Mouse (Mus musculus): ENCODE data around the gene Ttc5. TPM values are rescaled to one million over a fixed set of nuclear protein-coding genes. Genes with fewer than 3 reads are reported as not detected.
"Not testable (repeated sequence)": the region's sequence is repeated elsewhere in the genome, so short reads cannot be mapped to it uniquely, and the experiment has no call there.

Ttc5 gene
- total RNA-seq (2021): 1 to 10 TPM; 5.8 to 7.1 TPM
- long read RNA-seq, experiment 1, partial matches to known transcripts: 0 of 6 reads
- long read RNA-seq, experiment 1, other reads (novel, unspliced or antisense): 2 of 6 reads
- long read RNA-seq, experiment 2, transcript Ttc5-201 (10 exons, 1,842 nt): major isoform, 13 of 17 reads
- long read RNA-seq, experiment 2, partial matches to known transcripts: 1 of 17 reads
- long read RNA-seq, experiment 2, other reads (novel, unspliced or antisense): 1 of 17 reads

DNA sequence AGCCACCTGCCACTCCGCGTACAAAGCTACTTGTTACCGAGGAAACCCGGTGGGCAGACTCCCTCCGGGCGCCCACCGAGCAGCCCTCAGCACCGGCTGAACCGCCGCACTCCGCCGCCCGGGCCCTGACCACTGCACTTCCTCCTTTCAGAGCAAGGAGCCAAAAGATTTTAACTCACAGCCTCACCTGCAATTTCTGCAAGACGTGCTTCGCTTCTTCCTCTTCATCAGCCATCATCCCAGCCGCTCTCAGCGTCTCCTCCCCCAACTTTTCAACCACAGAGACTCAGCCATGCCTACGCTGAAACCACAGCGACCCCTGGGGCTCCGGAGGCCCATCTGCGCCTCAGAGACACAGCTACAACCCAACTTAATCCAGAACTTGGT, at the start of gene Ttc5:
Gene Ttc5 (minus strand): TSS at position 269 of the 387 bp plus-strand sequence.
- peak; percentile 85 to 90 for DNase-seq
- intact Hi-C loops (cut with DNase I): no loop called here

DNA sequence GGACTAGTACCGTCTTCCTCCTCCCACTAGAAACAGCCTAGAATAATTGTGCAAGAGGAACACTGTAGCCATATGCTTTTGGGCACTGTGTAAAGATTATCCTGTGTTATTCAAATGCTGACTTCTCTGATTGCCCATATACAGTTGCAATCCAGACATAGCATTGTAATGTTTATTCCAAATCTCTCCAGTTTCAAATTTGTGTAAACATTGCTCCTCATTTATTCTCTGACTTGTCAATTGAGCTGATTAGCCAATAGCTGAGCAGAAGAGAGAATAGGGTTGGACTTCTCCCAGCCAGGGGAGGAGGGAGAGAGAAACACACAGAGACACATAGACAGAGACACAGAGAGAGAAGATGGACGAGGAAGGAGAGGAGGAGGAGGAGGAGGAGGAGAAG, 49.1 kb upstream of the Ttc5 start:
- no peak for DNase-seq
- intact Hi-C loops (cut with DNase I): no loop called here

DNA sequence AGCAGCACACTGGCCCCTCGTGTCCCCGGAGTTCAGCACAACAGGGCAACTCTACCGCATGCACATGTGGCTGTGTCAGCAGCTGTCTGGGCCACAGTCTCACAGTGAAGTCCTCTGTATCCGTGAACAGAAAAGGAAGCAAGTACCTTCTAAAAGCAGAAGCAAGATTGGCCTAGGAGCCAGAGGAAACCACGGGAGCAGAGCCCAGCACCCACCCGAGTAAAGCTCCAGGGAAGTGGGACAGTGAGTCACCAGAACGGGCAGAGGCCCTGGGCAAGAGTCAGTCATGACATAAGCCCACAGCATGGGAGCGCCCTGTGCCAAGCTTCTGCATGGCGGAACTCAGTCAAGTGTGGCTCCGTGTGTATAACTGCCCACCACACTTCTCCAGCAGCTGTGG, 48.6 kb upstream of the Ttc5 start:
- DNase-seq: no peak
- intact Hi-C loops (cut with DNase I): no loop called here

DNA sequence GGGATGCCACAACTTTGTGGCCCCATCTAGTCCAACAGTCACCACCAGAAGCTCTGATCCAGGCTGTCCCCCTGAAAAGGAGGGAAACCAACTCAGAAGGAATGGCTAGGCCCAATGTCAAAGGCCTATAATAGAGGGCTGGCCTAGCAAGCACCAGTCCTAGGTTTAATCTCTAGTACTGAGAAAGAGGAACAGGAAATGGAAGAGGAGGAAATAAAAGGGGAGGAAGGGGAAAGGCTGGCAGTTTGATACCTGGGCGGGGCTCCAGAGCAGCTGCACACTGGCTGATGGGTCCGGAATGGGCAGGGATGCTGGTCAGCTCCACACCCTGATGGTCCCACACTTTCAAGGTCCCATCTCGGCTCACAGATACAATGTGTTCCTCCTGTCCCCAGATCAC, 44.6 kb upstream of the Ttc5 start:
- intact Hi-C loops (cut with DNase I): no loop called here
- DNase-seq: no peak

DNA sequence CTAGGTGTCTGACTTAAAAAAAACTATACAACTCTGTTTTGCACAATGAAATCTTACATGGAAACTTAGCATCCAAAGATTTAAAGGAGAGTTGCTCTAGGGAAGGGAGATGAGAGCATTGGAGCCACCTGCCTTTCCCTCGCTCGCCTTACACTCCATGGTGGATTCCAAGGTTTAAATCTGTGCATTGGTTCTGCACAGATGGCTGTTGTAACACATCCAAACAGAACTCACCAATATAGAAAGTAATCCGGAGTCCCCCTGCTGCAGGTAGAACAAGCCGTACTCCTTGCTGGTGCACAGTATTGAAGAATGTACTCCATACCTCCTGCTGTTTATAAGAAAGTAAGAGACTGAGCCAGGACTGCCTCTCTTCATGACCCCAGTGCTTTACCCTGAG, 41.3 kb upstream of the Ttc5 start:
- DNase-seq: no peak
- intact Hi-C loops (cut with DNase I): no loop called here

DNA sequence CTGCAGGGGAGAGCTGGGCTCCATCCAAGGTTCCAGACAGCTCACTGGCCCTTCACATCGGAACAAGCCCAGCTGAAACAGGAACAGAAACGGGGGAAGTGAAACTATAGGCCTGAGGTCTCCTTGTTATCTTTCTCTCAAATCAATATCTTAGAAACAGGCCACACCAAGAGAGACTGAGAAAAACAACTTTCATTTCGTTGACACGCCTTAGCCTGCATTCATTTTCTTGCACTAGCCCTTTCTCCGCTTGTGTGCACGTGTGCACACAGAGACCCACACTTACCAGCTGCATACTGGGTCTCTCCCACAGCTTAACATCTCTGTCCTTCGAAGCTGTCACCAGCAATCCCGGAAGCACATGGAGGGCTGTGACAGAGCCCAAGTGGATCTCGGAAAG, 38.9 kb upstream of the Ttc5 start:
- no peak for DNase-seq
- intact Hi-C loops (cut with DNase I): no loop called here

DNA sequence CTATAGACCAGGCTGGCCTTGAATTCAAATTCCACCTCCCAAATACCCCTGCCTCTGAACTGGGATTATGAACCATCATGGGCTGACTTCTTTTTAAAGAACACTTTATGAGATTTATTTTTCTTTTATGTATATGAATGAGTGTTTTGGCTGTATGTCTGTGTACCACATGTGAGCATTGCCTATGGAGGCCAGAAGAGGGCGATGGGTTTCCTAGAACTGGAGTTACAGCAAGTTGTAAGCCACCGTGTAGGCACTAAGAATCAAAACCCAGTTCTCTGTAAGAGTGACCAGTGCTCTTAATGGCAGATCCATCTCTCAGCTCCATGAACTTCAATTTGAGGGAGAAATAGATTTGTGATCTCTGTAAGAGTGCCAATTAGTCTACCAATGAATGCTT, 37.9 kb upstream of the Ttc5 start:
- intact Hi-C loops (cut with DNase I): no loop called here

DNA sequence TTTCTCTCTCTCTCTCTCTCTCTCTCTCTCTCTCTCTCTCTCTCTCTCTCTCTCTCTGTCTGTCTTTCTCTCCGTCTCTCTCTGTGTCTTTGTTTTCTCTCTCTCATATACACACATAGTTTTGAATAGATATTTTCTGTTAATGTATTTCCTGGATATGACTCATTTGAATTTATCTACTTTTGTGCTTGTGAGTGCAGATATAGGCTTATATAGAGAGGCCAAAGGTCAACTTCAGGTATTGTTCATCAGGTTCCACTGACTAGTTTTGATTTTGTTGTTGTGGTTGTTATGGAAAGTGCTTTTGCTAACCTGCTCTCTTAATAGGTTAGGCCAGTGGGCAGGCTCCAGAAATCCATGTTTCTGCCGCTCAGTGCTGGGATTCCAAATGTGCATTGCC, 27.7 kb upstream of the Ttc5 start:
- DNase-seq: no peak
- intact Hi-C loops (cut with DNase I): no loop called here

More for the DNA sequence above, 37.9 kb upstream of the Ttc5 start:
- DNase-seq: no peak

DNA sequence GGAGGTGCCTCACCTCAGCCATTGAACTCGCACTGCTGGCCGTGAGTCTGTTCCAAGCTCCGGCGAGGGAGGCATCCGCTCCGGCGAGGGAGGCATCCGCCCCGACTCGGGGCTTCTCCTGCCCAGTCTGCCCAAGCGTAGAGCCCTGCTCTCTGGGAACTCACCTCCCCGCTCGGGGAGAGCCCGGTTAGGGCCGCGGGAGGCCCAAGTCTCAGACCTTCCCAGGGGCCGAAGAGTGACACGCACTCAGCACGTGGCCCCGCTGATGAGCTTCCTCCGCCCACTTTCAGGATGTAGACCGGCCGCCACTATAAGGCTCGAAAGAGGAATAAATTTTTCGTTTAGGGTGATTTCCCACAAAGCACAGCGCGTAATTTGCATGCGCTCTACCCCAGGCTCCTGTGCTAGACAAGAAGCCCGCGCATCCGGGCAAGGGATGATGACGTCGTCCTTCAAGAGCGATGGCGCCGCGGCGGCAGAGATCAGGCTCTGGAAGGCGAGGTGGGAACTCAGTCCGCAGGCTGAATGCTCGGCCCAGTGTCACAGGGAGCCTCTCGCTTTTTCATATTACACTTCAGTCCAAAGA, 22.3 kb upstream of the Ttc5 start, which contains the start of the genes Ccnb1ip1 and Parp2:
Gene Ccnb1ip1 (minus strand): TSS at position 246 of the 586 bp plus-strand sequence.
Gene Parp2 (plus strand): TSS at position 355 of the 586 bp plus-strand sequence.
- intact Hi-C loops (cut with DNase I): loop anchor here (5.0 kb wide), 1 partner anchor 60 kb away; no protein-coding TSS in a partner anchor
- DNase-seq: peak; percentile 87 to 98

DNA sequence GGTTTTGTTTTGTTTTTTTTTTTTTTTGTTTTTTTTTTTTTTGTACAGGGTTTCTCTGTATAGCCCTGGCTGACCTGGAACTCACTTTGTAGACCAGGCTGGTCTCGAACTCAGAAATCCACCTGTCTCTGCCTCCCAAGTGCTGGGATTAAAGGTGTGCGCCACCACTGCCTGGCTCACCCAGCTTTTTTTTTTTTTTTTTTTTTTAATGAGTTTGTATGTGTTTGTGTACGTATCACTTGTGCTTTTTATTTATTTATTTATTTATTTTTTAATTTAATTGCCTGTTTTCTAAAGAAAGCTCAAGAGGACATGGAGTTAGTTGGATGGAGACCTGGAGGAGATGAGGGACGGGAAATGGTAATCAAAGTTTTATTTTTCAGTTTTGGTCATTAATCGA, 21.1 kb upstream of the Ttc5 start:
- intact Hi-C loops (cut with DNase I): loop anchor here (5.0 kb wide), 1 partner anchor 61 kb away; no protein-coding TSS in a partner anchor
- not testable (repeated sequence) for DNase-seq

DNA sequence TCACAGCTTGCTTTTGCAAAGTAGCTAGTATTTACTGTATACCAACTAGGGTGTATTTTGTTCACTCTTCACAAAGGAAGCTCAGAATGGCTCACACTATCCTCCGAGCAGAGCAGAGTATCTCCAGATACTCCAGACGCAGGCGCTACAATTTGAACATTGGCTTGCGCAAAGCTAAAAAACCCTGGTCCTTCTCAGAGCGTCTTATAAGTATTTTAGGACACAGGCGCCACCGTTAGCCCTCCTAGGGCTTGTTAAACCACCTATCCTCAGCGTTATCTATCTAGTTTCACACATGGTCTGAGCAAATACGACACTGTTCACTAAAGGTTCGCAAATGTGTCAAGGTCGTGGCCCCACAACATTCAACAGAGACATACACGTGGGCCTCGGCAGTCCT, 19.4 kb upstream of the Ttc5 start:
- intact Hi-C loops (cut with DNase I): loop anchor here (5.0 kb wide), 1 partner anchor 63 kb away; no protein-coding TSS in a partner anchor
- DNase-seq: no peak

DNA sequence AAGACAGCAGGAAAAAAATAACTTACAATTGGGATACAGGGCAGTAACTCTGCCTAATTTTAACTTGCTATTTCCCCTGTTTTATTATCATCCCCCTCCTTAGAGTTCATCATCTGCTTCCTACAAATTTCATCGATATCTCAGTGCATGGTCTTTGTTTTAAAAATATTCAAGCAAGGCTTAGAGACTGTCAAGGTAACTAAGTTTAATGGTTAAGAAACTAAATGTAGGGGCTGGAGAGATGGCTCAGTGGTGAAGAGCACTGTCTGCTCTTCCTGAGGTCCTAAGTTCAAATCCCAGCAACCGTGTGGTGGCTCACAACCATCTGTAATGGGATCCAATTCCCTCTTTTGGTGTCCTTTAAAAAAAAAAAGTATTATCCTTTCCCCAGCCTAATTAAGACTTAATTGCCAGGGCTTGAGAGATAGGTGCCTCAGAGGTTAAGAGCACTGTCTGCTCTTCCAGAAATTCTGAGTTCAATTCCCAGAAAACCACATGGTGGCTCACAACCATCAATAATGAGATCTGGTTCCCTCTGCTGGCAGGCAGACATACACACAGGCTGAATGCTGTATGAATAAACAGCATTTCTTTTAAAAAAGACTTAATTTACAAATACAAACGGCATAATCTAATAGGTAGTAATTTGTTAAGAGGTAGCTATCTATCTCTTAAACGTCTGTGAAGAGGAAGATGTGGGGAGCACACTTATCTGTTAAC, 17.7 kb upstream of the Ttc5 start:
- intact Hi-C loops (cut with DNase I): no loop called here
- DNase-seq: no peak

DNA sequence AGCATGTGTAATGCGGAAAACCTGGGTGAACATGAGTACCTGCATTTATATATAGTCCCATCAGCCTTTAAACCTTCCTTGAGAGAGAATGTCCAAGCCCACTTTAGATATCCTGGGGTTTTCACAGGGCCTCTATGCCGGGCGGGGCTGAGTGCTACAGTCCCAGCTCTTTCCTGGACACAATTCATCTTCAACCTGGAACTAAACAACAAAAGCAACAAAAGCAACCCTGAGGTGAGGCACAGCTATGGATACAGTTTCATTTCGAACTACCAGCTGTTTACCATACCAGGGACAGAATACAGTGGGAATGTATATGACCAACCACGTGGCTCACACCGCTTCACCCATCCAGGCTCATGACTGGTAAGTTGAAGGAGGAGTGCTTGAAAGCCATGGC, 17.1 kb upstream of the Ttc5 start:
- no peak for DNase-seq
- intact Hi-C loops (cut with DNase I): no loop called here

DNA sequence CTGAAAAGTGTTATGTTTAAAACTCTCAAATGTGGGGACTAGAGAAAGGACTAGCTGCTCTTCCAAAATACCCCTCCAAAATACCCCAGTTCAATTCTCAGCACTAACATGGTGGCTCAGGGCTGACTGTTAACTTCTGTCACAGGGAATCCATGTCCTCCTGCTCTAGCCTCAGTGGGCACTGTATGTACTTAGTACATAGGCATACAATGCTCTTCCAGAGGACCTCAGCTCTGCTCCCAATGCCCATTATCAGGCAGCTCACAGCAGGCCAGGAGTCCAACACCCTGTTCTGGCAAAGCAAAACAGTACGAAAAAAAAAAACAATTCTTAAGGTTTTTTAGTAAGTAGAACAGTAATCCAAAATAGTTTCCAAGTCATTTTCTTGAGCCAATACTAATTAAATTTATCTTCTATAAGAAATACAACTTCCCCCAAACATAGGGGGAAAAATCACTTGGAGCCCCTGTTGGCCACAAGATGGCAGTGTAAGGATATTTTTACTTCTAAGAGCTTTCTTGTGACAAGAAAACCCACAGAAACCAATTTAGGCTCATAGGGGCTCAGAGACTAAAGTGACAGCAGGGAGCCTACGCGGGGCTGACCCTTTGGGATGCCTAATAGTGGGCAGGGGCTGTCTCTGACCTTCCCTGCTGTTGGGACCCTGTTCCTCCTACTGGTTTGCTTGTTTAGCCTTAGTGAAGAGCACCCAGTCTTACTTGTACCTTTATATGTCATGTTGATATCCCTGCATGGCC, 14.4 kb upstream of the Ttc5 start:
- intact Hi-C loops (cut with DNase I): loop anchor here (2.0 to 5.0 kb wide), 2 partner anchors 263 to 303 kb away; no protein-coding TSS in a partner anchor
- no peak for DNase-seq

DNA sequence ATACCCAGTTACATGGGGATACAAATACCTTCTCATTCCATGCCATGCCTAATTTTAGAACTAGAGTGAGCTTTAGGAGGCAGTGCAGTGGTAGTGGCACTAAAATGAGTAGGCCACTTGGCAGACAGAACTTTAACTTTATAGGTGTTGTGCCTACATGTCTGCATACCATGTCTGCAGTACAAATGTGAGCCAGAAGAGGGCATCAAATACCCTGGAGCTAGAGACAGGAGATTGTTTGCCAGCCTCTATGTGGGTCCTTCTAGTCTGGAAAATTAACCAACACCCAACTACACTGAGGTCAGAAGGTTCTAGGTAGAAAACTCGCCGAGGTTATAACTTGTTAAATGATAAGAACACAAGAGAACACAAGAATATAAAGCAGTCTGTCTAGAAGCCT, 13.2 kb upstream of the Ttc5 start:
- intact Hi-C loops (cut with DNase I): loop anchor here (5.0 kb wide), 1 partner anchor 304 kb away; no protein-coding TSS in a partner anchor

DNA sequence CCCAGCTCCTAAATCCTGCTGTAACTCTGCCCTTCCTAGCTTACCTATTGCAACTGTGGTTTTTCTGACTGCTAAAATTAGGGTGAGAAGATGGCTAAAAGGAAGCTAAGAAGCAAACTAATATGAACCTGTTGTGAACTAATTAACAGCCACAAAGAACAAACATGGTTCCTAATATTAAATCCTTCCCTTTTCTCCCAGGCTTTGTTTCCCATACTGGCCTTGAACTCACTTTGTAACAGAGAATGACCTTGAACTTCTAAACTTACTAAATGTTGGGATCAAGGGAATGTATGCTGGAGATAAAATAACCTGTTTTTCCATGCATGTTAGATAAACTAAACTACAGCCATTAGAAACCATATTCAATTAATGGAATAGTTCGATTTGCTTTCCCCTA, 11.1 kb upstream of the Ttc5 start:
- DNase-seq: no peak
- intact Hi-C loops (cut with DNase I): loop anchor here (5.0 kb wide), 1 partner anchor 306 kb away; no protein-coding TSS in a partner anchor

More for the DNA sequence above, 13.2 kb upstream of the Ttc5 start:
- no peak for DNase-seq

DNA sequence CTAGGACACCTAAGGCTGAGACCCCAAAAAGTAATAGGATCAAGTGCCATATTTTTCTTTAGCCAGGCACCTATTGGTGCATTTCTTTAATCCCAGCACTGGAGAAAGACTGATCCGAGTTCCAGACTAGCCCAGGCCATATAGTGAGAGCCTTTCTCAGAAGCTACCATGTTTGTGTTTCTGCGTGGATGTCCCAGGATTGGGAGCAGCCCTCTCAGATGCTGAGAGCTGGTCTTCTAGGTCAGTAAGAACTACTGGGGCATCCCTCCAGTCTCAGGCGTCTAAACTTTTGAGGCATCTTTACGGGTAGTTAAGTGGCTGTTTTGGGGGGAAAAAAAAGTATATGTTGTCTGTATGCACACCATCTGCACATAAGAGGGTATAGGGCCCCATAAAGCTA, 10.6 kb upstream of the Ttc5 start:
- no peak for DNase-seq
- intact Hi-C loops (cut with DNase I): loop anchor here (5.0 kb wide), 1 partner anchor 306 kb away; no protein-coding TSS in a partner anchor

DNA sequence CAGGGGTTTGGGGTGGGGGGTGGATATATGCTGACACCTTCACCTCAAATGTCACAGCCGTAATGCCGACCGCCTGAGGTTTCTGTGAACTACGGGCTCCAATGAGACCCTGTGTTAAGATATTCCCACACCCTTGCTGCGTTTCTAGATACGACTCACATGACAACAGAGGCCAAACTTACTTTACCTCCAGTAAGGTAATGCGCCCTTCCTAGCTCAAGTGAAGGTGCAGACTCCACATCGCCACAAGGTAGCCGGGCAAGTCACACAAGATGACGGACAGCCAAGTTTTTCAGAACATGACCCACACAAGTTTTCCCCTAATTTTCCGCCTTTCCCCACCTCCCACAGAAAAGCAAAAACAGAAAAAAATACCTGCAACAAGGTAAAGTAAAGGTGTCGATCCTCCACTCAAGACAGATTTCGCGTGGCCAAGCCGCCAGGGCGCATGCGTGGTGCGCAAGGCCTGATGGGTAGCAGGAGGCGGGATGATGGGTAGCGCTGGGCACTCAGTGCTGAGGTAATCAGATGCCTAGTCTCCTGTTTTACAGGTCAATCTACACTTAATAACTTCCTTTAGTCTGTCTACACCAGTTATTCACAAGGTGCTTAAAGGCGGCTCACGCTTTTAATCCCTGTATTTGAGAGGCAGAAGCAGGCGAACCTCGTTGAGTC, 10.1 kb upstream of the Ttc5 start:
- DNase-seq: no peak
- intact Hi-C loops (cut with DNase I): loop anchor here (5.0 kb wide), 1 partner anchor 307 kb away; no protein-coding TSS in a partner anchor

DNA sequence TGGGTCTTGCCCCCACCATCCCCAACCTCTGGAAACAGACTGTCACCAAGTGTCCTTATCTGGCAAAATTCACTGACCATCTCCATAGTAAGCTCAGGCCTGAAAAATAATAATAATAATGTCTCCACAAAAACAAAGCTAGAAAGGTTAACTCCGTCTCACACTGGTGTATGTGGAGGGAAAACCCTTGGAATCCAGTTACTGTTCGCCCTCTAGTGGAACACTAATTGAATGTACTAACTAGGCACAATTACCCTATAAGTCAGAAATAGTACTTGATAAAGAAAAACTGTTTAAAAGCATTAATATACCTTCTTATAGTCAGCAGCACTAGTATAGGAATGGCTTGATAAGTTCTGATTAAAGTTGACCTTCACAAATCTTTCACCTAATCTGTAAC, 2.8 kb upstream of the Ttc5 start:
- intact Hi-C loops (cut with DNase I): no loop called here

More for the DNA sequence above, 2.8 kb upstream of the Ttc5 start:
- no peak for DNase-seq

Measured in gastrocnemius, postnatal 36 days (tissue).